Mouse (Mus musculus): ENCODE results near the gene Fry.

GRCm38 (mm10) chr5:150265005-150265404, 146.6 kb downstream of the Fry start:
- TF ChIP-seq TCF12 (IDR thresholded peaks at IDR 0.05; ENCODE audit: insufficient read depth, poor library complexity, severe bottlenecking) (no peak), USF1 (IDR thresholded peaks at IDR 0.05; ENCODE audit: low read depth) (no peak), POLR2AphosphoS2 (IDR thresholded peaks at IDR 0.05; ENCODE audit: insufficient read length, low read depth) (no peak), E2F4 (IDR thresholded peaks at IDR 0.05; ENCODE audit: insufficient read depth) (no peak), POLR2A (IDR thresholded peaks at IDR 0.05; ENCODE audit: insufficient read length, low read depth) (no peak), MYOG (IDR thresholded peaks at IDR 0.05; ENCODE audit: control insufficient read depth in 1 of 3, insufficient read depth in 1 of 3, insufficient read length in 2 of 3, low read depth in 2 of 3) (no peak), MYOD1 (IDR thresholded peaks at IDR 0.05; ENCODE audit: control insufficient read depth in 1 of 3, insufficient read length in 2 of 3, low read depth in 2 of 3) (no peak)
